Mouse (Mus musculus) megakaryocyte, embryonic 14.5 days (primary cell): ENCODE data around the gene Nudt9.

Experiments used
- FLI1 ChIP-seq: IDR thresholded peaks from 2 replicates; pipeline ENCODE4 v1.6.1; 2012; ENCODE audit warnings: low read length, inconsistent platforms, mixed read lengths
- GATA1 ChIP-seq: IDR thresholded peaks from 3 replicates; pipeline ENCODE4 v1.6.1; 2012; ENCODE audit warnings: mixed read lengths, low read length, inconsistent platforms, borderline replicate concordance

DNA sequence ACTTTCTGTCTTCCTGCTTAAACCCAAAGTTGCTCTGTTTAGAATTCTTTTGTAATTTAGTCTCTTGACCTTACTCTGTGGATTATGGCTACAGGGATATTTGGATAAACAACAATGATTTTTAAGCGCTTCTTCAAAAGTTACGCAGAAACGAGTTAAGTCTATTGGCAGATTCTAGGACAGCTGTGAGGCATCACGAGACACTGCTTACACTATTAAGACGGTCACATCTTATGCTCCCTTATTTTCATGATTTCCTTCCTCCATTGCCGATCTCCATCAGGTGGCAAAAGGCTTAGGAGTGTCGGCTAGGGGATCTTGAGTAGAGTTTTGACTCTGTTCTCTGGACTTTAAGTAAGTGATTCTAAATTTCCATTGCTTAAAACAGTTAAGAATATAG, 35.8 kb upstream of the Nudt9 start:
- TF ChIP-seq GATA1 (no peak), FLI1 (no peak)
